Mouse (Mus musculus) heart, embryonic 15.5 days (tissue): ENCODE data around the gene Cdkal1. TPM values are rescaled to one million over a fixed set of nuclear protein-coding genes. Genes with fewer than 3 reads are reported as not detected.

ENCODE experiments used
- ATAC-seq: fragments of 200-750 bp; cut with Nextera tagmentation; replicated peaks from 2 replicates; pipeline ENCODE4 v1.8.0; 2017; ENCODE audit warnings: low read depth, moderate TSS enrichment; ENCODE audit not compliant: insufficient number of reproducible peaks, insufficient read depth, low FRiP score
- H3K27ac ChIP-seq: fragments of 300-500 bp; sonication (generic); 2 replicates; pipeline ENCODE4 v1.5.1; 2015; ENCODE audit warnings: mild to moderate bottlenecking, inconsistent platforms
- H3K27me3 ChIP-seq: fragments of 300-500 bp; sonication (generic); 2 replicates; pipeline ENCODE4 v1.6.1; 2015; ENCODE audit warnings: inconsistent platforms
- H3K36me3 ChIP-seq: fragments of 300-500 bp; sonication (generic); 2 replicates; pipeline ENCODE4 v1.6.1; 2015; ENCODE audit warnings: mild to moderate bottlenecking, inconsistent platforms
- H3K4me1 ChIP-seq: fragments of 300-500 bp; sonication (generic); replicated peaks from 2 replicates; pipeline ENCODE4 v1.6.1; 2015; ENCODE audit warnings: inconsistent platforms
- H3K4me2 ChIP-seq: fragments of 300-500 bp; sonication (generic); 2 replicates; pipeline ENCODE4 v1.6.1; 2015; ENCODE audit warnings: inconsistent platforms, mild to moderate bottlenecking, moderate library complexity
- H3K4me3 ChIP-seq: fragments of 300-500 bp; sonication (generic); 2 replicates; pipeline ENCODE4 v1.5.1; 2015; ENCODE audit warnings: mild to moderate bottlenecking, inconsistent platforms
- H3K9ac ChIP-seq: fragments of 300-500 bp; sonication (generic); 2 replicates; pipeline ENCODE4 v1.6.1; 2015; ENCODE audit warnings: mild to moderate bottlenecking, inconsistent platforms
- H3K9me3 ChIP-seq: fragments of 300-500 bp; sonication (generic); replicated peaks from 2 replicates; pipeline ENCODE4 v1.6.1; 2016; ENCODE audit warnings: inconsistent platforms
- WGBS: fragments of 180-500 bp; shearing (Covaris S2); methylation state at CpG from one replicate; pipeline ENCODE4 v1.1.7; 2015; ENCODE audit warnings: mixed read lengths; 5-methylcytosine and 5-hydroxymethylcytosine counted together
- polyA plus RNA-seq: library from polyadenylated mRNA; unstranded; fragments of >200 nt; fragmentation: Nextera tagmentation; extraction: Ambion mirVana; gene quantifications from 2 replicates; pipeline ENCODE4 v1.2.1, GENCODE M21; 2015

Gene Cdkal1
- polyA plus RNA-seq, 1 experiment from 2014 or later, result 24.4 TPM

DNA sequence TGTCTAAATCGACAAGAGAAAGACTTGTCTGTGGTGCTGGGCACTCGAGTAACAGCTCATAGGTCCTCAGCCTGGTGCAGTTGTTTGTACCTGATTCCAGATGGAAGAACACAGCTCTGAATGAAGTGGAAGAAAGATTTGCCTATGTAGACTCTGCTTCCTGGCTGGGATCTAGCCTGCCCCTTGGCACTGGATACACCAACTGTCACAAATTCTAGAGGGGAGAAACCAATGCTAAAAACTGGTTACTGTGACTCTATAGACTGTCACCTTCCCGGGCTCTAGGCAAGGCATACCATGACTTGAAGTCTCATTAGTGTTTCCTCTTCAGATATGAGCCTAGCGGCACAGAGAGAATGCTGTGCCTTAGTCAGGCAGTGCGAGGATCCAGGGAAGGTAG lies 366.0 kb downstream of the Cdkal1 start:
- Histone ChIP-seq H3K36me3 (no peaks in the 10 kb centered on the region), H3K27me3 (no peaks in the 10 kb centered on the region), H3K9ac (no peak overlapping the region), H3K27ac (no peak overlapping the region), H3K4me1 (no peaks in the 10 kb centered on the region), H3K4me3 (no peak overlapping the region), H3K9me3 (no peaks in the 10 kb centered on the region), H3K4me2 (no peak overlapping the region)
- no peak for ATAC-seq
- WGBS, result 78% methylated on average over 5 of the region's 5 CpGs

DNA sequence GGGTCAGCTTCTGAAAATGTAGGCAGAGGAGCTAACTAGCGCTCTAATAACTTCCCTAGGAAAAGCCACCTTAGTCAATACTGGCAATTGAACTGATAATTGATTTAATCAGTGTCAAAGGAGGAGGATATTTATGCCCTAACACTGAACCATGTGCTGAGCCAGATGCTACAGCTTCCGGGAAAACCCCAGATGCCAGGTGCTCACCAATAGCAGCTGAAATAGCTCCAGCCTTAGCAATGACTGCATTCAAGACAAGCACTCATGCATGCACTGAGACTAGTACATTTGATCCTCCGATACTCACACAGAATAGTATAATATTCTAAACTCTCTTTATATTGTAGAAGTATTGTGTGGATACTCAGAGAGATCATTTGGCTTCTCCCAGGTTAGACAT lies 368.8 kb downstream of the Cdkal1 start:
- Histone ChIP-seq H3K9ac (no peak overlapping the region), H3K27me3 (no peaks in the 10 kb centered on the region), H3K36me3 (no peaks in the 10 kb centered on the region), H3K4me2 (no peak overlapping the region), H3K27ac (no peak overlapping the region), H3K9me3 (no peaks in the 10 kb centered on the region), H3K4me1 (no peaks in the 10 kb centered on the region), H3K4me3 (no peak overlapping the region)
- 74% methylated on average over 3 of the region's 3 CpGs for WGBS
- no peak for ATAC-seq

DNA sequence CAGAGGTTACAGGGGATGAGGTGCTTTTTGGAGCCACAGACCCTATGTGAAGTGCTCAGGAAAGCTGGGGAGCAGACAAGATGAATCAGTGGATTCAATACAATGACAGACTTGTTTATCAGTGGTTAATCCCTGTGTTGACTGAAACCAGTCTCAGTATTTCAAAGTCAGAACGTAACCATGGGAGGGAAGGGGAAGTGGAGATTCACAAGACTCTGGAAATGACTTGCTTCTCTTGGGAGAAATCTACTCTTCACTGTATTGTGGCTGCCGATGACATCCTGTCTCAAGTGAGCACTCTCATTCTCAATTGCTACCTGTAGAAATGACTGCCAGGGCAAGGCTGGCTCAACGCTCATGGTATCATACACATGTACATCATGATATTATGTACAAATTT lies 371.5 kb downstream of the Cdkal1 start:
- no peak overlapping the region for H3K4me3 ChIP-seq
- H3K4me2 ChIP-seq, result no peak overlapping the region
- no peak for ATAC-seq
- 63% methylated on average over 3 of the region's 3 CpGs for WGBS
- H3K9me3 ChIP-seq, result no peaks in the 10 kb centered on the region
- H3K9ac ChIP-seq, result no peak overlapping the region
- H3K27ac ChIP-seq, result no peak overlapping the region
- no peaks in the 10 kb centered on the region for H3K27me3 ChIP-seq
- no peaks in the 10 kb centered on the region for H3K4me1 ChIP-seq
- no peaks in the 10 kb centered on the region for H3K36me3 ChIP-seq

DNA sequence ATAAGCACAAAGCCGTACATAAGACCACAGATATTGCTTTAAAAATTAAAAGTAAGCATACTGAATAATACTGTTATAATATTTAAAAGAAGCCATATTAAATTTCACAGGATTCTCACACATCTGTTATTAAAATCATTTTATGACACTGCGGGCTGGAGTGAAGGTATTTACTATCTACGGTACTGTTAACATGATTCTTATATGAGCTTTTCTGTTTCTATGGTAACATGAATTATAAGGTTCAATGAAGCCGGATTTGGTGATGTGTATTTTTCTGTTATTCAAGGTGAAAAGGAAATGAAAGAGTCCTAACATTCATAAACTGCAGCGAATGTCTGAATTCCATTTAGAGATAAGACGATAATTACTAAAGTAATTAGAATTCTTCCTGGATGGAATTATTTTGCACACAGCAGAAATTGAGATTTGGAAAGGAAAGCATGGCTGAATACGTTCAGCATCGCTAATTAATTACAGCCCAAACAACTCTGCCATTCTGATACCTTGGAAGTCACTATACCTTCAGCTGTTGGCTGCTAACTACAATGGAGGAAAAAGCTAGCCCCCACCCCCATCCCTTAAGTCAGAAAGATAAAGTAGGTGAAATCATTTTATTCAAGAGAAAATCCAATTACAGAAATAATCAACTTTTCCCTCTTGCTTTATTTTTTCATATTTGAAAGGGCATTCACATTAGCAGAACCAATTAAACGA lies 373.2 kb downstream of the Cdkal1 start:
- Histone ChIP-seq H3K9me3 (no peaks in the 10 kb centered on the region), H3K27ac (no peak overlapping the region), H3K9ac (no peak overlapping the region), H3K4me3 (no peak overlapping the region), H3K27me3 (no peaks in the 10 kb centered on the region), H3K36me3 (no peaks in the 10 kb centered on the region), H3K4me2 (no peak overlapping the region), H3K4me1 (no peaks in the 10 kb centered on the region; the same call in 1 of the 2 replicates)
- no peak for ATAC-seq
- WGBS, result 90% methylated on average over 9 of the region's 9 CpGs

DNA sequence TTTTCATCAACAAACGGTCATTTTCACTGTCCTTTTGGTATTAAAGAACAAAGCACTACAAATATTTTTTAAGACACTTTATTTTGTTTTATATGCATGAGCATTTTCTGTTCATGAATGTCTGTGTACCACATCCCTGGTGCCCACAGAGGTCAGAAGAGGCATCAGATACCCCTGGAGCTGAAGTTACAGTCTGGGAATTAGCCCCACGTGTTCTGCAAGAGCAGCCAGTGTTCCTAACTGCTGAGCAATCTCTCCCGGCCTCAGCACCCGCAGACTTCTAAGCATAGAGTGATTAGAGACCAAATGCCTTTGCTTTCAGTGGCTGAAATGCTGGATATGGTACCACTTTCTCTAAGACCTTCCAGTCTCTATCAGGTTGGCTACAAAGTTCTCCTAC lies 379.1 kb downstream of the Cdkal1 start:
- 40% methylated on average over 4 of the region's 4 CpGs for WGBS
- ATAC-seq, result no peak
- H3K4me1 ChIP-seq, result peaks cover 4% of the 10 kb centered on the region
- H3K9ac ChIP-seq, result no peak overlapping the region
- no peaks in the 10 kb centered on the region for H3K27me3 ChIP-seq
- H3K4me2 ChIP-seq, result no peak overlapping the region
- peak overlapping the region; percentile 28; the same call in 1 of the 2 replicates for H3K27ac ChIP-seq
- no peaks in the 10 kb centered on the region for H3K36me3 ChIP-seq
- H3K4me3 ChIP-seq, result no peak overlapping the region
- H3K9me3 ChIP-seq, result no peaks in the 10 kb centered on the region

DNA sequence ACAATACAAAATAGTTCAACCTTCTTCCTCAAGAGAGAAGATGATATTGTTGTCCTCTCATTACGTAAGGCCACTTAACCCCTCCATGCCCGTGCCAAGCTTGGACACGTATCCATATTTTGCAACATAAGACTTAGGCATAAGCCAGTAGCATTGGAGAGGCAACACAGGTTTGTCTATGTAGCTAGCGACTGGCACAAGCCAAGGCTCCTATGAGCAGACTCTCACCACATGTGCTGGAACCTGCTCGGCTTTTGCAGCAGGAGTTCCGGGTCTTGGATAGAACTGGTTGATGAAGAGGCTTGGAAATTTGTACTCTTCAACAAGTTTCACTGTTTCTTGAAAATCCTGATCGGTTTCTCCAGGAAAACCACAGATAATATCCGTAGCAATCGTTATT lies 381.2 kb downstream of the Cdkal1 start:
- H3K4me1 ChIP-seq, result peaks cover 4% of the 10 kb centered on the region
- H3K27me3 ChIP-seq, result no peaks in the 10 kb centered on the region
- no peaks in the 10 kb centered on the region for H3K36me3 ChIP-seq
- ATAC-seq, result no peak
- H3K27ac ChIP-seq, result no peak overlapping the region
- no peak overlapping the region for H3K4me3 ChIP-seq
- no peak overlapping the region for H3K9ac ChIP-seq
- no peak overlapping the region for H3K4me2 ChIP-seq
- 87% methylated on average over 9 of the region's 9 CpGs for WGBS
- H3K9me3 ChIP-seq, result no peaks in the 10 kb centered on the region

DNA sequence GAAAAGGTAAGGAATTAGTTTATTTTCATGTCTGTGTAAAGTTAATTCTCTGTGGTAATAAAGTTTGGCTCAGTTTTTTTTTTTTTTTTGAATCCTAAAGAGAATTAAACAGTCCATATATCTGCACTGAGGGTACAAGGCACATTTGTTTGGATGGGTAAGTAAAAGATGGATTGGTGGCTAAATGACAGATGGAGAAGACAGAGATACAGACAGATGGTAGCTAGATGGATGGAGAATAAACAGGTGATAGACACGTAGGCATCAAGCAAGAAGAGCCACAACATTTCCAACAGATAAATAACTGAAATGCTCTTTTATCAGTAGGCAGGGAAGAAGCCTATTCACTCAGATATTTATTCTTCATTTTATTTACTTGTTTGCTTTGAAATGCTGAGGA lies 381.7 kb downstream of the Cdkal1 start:
- H3K9me3 ChIP-seq, result no peaks in the 10 kb centered on the region
- H3K9ac ChIP-seq, result no peak overlapping the region
- peaks cover 4% of the 10 kb centered on the region for H3K4me1 ChIP-seq
- H3K27me3 ChIP-seq, result no peaks in the 10 kb centered on the region
- no peak overlapping the region for H3K27ac ChIP-seq
- ATAC-seq, result no peak
- no peaks in the 10 kb centered on the region for H3K36me3 ChIP-seq
- 91% methylated on average over 1 of the region's 1 CpGs for WGBS
- H3K4me3 ChIP-seq, result no peak overlapping the region
- H3K4me2 ChIP-seq, result no peak overlapping the region

DNA sequence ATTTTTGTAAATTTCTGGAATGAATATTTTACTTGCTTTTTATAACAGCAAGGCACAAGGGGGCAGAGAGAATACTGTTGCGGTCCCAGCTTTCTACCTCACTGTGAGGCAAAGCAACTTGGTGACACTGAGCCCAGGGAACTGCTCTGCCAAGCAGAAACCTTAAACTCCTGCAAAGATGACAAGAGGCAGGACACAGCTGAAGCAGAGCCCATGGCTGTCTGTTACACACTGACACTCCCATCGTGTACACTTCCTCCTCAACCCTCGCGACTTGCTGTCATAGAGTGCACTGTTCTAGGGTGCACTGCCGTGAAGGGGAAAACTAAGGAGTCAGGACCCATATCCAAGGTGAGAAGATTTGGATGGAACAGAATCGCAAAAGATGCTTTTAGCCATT lies 393.2 kb downstream of the Cdkal1 start:
- 72% methylated on average over 6 of the region's 6 CpGs for WGBS
- Histone ChIP-seq H3K4me2 (no peak overlapping the region), H3K9me3 (no peaks in the 10 kb centered on the region), H3K9ac (no peak overlapping the region), H3K27ac (no peak overlapping the region), H3K27me3 (no peaks in the 10 kb centered on the region), H3K4me1 (peaks cover 9% of the 10 kb centered on the region), H3K4me3 (no peak overlapping the region), H3K36me3 (no peaks in the 10 kb centered on the region)
- ATAC-seq, result no peak

DNA sequence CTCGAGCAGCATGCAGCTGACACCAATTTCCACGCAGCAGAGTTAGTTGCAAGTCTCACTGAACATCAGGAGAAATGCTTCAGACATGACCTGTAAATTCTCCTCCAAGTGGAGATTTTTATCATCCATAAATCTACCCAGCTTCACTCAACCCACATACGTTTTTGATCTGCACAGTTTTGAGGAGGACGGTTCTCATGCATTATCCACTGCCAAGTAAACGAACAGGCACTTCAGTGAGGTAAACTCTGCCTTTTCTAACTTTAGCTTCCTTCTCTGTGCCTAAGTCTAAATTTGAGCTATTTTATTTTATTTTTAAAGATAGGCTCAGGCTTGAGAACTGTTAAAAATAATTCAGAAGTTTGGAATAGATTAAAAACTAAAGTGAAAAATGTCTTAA lies 394.7 kb downstream of the Cdkal1 start:
- Histone ChIP-seq H3K9ac (no peak overlapping the region), H3K9me3 (no peaks in the 10 kb centered on the region)

DNA sequence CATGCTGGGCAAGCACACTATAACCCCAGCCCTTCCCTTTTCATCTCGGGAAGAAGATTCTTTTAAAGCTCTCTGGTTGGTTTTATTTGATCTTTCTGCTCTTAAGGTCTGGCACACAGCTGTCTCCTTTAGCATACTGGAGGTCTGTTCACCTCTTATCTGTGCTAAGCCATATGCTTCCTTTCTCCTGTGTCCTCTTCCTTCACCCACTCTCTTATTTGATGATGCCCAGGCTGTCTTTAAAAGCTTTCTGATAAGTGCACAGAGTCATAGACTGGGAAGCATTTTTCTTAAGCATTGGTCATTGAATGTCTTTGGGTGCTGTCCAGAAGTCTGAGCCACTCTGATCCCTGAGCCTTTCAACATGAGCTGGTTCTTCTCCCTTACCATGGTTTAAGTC lies 397.1 kb downstream of the Cdkal1 start:
- Histone ChIP-seq H3K4me2 (no peak overlapping the region), H3K4me3 (no peak overlapping the region), H3K27ac (no peak overlapping the region), H3K36me3 (no peaks in the 10 kb centered on the region), H3K27me3 (no peaks in the 10 kb centered on the region), H3K9ac (no peak overlapping the region), H3K4me1 (peaks cover 9% of the 10 kb centered on the region), H3K9me3 (no peaks in the 10 kb centered on the region)
- no peak for ATAC-seq
- 24% methylated on average over 1 of the region's 1 CpGs for WGBS

More for the DNA sequence above, 394.7 kb downstream of the Cdkal1 start:
- 64% methylated on average over 5 of the region's 5 CpGs for WGBS
- H3K36me3 ChIP-seq, result no peaks in the 10 kb centered on the region
- no peak for ATAC-seq
- H3K4me3 ChIP-seq, result no peak overlapping the region
- no peak overlapping the region for H3K27ac ChIP-seq
- H3K27me3 ChIP-seq, result no peaks in the 10 kb centered on the region
- H3K4me2 ChIP-seq, result no peak overlapping the region
- peaks cover 9% of the 10 kb centered on the region for H3K4me1 ChIP-seq

DNA sequence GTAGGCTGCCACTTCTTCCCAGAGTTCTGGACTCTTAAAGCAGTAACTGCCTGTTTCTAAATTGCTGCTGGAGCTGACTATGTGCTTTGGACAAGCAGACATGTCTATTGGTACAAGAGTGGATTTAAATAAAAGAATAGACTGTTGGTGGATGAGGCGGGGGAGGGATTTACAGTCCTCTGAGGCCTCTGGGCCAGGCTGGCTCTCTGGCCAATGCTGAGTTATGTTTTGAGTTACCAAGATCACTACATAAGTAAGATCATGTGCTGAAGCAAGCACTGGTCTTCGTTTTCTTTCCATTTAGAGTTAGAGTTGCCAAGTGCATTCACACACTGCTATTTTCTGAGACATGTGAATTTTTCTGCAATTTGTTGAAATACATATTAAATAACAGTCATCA lies 418.4 kb downstream of the Cdkal1 start:
- H3K36me3 ChIP-seq, result no peaks in the 10 kb centered on the region
- H3K9ac ChIP-seq, result no peak overlapping the region
- H3K27ac ChIP-seq, result no peak overlapping the region
- no peak overlapping the region for H3K4me3 ChIP-seq
- ATAC-seq, result no peak
- no peaks in the 10 kb centered on the region for H3K4me1 ChIP-seq
- no peaks in the 10 kb centered on the region for H3K9me3 ChIP-seq
- WGBS, result 76% methylated on average over 2 of the region's 2 CpGs
- no peaks in the 10 kb centered on the region for H3K27me3 ChIP-seq
- no peak overlapping the region for H3K4me2 ChIP-seq

DNA sequence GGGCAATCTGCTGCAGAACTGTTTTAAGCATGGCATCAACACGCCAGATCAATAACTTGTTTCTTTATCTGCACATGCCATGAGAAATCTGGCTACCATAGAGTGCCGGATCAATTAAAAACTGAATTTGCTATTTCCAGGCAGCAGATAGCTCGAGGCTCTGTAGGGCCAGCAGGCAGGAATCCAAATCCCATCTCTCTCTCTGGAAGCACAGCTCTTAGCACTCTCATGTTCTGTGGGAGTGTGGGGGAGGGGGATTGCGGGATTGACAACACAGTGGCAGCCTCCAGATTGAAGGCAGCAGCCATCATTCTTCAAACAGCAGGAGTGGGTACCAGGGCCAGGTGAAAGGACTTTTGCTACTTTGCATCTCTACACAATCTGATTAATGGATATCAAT lies 420.7 kb downstream of the Cdkal1 start:
- WGBS, result 43% methylated on average over 4 of the region's 4 CpGs
- Histone ChIP-seq H3K27me3 (no peaks in the 10 kb centered on the region), H3K4me2 (no peak overlapping the region), H3K9me3 (no peaks in the 10 kb centered on the region), H3K4me1 (0 out of 2 replicates have a peak, but pooled peaks cover 4% of the 10 kb centered on the region), H3K27ac (no peak overlapping the region), H3K4me3 (no peak overlapping the region), H3K9ac (no peak overlapping the region), H3K36me3 (no peaks in the 10 kb centered on the region)
- ATAC-seq, result no peak
